Mouse (Mus musculus) bone marrow macrophage, adult 2 months (primary cell): ENCODE data around the gene Emc9.

ENCODE experiments used
- CTCF ChIP-seq: IDR thresholded peaks from 2 replicates; pipeline ENCODE4 v1.5.1; 2012; ENCODE audit warnings: low read depth, mild to moderate bottlenecking, low read length, moderate library complexity
- POLR2A ChIP-seq: IDR thresholded peaks from 2 replicates; pipeline ENCODE4 v1.6.1; 2012; ENCODE audit warnings: mild to moderate bottlenecking, low read depth, low read length, borderline replicate concordance

GRCm38 (mm10) chr14:55584702-55585565, at the start of gene Emc9:
- TF ChIP-seq CTCF (no peak), POLR2A (no peak)
